Mouse (Mus musculus): ENCODE results near the gene Sept9.

- TF ChIP-seq CTCF (IDR thresholded peaks at IDR 0.05; ENCODE audit: low read depth) (no peak), EP300 (IDR thresholded peaks at IDR 0.05; ENCODE audit: low read depth) (no peak)
Measured at GRCm38 (mm10) chr11:117313446-117313845, 114.0 kb downstream of the Sept9 start.
